8 mouse cellular contexts compared by ENCODE assay signal in genomic region chrX:20662716-20663443, GRCm38 (mm10). TPM values are rescaled to one million over a fixed set of nuclear protein-coding genes. Genes with fewer than 3 reads are reported as not detected.
DNase-seq lines count a peak whose midpoint lies in the region; ATAC-seq lines count a peak whose summit lies in the region.

No protein-coding gene starts in this region.

- DNase-seq in T-cell, adult 2 months (ENCODE audit: low spot score), result peak; percentile 88
- peak; percentile 80 to 81 for DNase-seq in cerebellum, postnatal 36 days
- DNase-seq in frontal cortex, postnatal 36 days (ENCODE audit: low spot score in 2 of 2), result peak; percentile 69 to 83
- peak; percentile 73 to 74 for DNase-seq in left cerebral cortex, adult 18-20 months (ENCODE audit: low spot score in 2 of 2)
- peak; percentile 87 for DNase-seq in right cerebral cortex, adult 18-20 months
- DNase-seq in urinary bladder, postnatal 10 days (ENCODE audit: low spot score), result peak; percentile 23

- ATAC-seq in hindbrain, embryonic 16.5 days, result peak; percentile 90

- H3K36me3 ChIP-seq in hindbrain, embryonic 16.5 days (ENCODE audit: control insufficient read depth, insufficient read depth, low read length), result no peaks in the 10 kb centered on the region
- no peaks in the 10 kb centered on the region for H3K36me3 ChIP-seq in macrophage (ENCODE audit: inconsistent target)

- peak overlapping the region; percentile 57 for H3K4me2 ChIP-seq in hindbrain, embryonic 16.5 days (ENCODE audit: low read length)

- H3K4me3 ChIP-seq in hindbrain, embryonic 16.5 days (ENCODE audit: low read length), result peak overlapping the region; percentile 61
- H3K4me3 ChIP-seq in macrophage (ENCODE audit: inconsistent target), result peak overlapping the region; percentile 87

- peak overlapping the region; percentile 84 for H3K27ac ChIP-seq in hindbrain, embryonic 16.5 days (ENCODE audit: low read depth, low read length)
- peak overlapping the region; percentile 79 for H3K27ac ChIP-seq in macrophage

- H3K9me3 ChIP-seq in hindbrain, embryonic 16.5 days (ENCODE audit: control insufficient read depth, low read length), result no peaks in the 10 kb centered on the region

- WGBS in hindbrain, embryonic 16.5 days, result 18% methylated on average over 20 of the region's 28 CpGs
- WGBS in macrophage (ENCODE audit: missing documents), result 13% methylated on average over 26 of the region's 28 CpGs

- no peaks in the 10 kb centered on the region for H3K27me3 ChIP-seq in hindbrain, embryonic 16.5 days (replicated peaks; ENCODE audit: control insufficient read depth, insufficient read depth, low read length)

- peaks cover 18% of the 10 kb centered on the region for H3K4me1 ChIP-seq in hindbrain, embryonic 16.5 days (ENCODE audit: control insufficient read depth, insufficient read depth, low read depth, low read length)

- peaks cover 52% of the 10 kb centered on the region for H3K79me2 ChIP-seq in macrophage (ENCODE audit: inconsistent target)

- peak overlapping the region; percentile 79 for H3K9ac ChIP-seq in hindbrain, embryonic 16.5 days (ENCODE audit: low read depth, low read length)

RNA-seq across cellular contexts. Expression of gene Uba1, which starts 4.8 kb away (rescaled TPM):
- polyA plus RNA-seq in hindbrain, embryonic 16.5 days (2015; fragmentation: Nextera tagmentation; extraction: Ambion mirVana), result 350 and 371 TPM in 2 replicates
- total RNA-seq in left cerebral cortex, adult 18-20 months (2021), result 100 to 1,000 TPM; 348 to 355 TPM
- 100 to 1,000 TPM in 2 of 26 experiments, 10 to 100 TPM in 24; 39.7 to 108 (median 65.7) TPM for total RNA-seq in macrophage (2018; cell fraction: chromatin; rRNA removed)
- total RNA-seq in macrophage (2018; cell fraction: cytosol; rRNA removed), result 100 to 1,000 TPM; 101 to 171 (median 134) TPM
- total RNA-seq in macrophage (2018; cell fraction: nucleus; rRNA removed), result 100 to 1,000 TPM in 11 of 26 experiments, 10 to 100 TPM in 15; 50.7 to 132 (median 95.0) TPM
- polyA plus RNA-seq in macrophage (2018), result 132 to 239 TPM (median 169 TPM) in 3 replicates

RNA-seq across cellular contexts. Expression of gene Cdk16, which starts 24.9 kb away (rescaled TPM):
- 153 and 167 TPM in 2 replicates for polyA plus RNA-seq in hindbrain, embryonic 16.5 days (2015; fragmentation: Nextera tagmentation; extraction: Ambion mirVana)
- 100 to 1,000 TPM; 235 to 249 TPM for total RNA-seq in left cerebral cortex, adult 18-20 months (2021)
- total RNA-seq in macrophage (2018; cell fraction: chromatin; rRNA removed), result 100 to 1,000 TPM in 22 of 26 experiments, 10 to 100 TPM in 4; 80.9 to 249 (median 172) TPM
- 10 to 100 TPM; 26.3 to 46.9 (median 32.4) TPM for total RNA-seq in macrophage (2018; cell fraction: cytosol; rRNA removed)
- total RNA-seq in macrophage (2018; cell fraction: nucleus; rRNA removed), result 100 to 1,000 TPM in 9 of 26 experiments, 10 to 100 TPM in 17; 47.8 to 153 (median 87.8) TPM
- polyA plus RNA-seq in macrophage (2018), result 25.7 to 45.0 TPM (median 39.9 TPM) in 3 replicates

RNA-seq across cellular contexts. Expression of gene Usp11, which starts 40.8 kb away (rescaled TPM):
- 97.8 and 110 TPM in 2 replicates for polyA plus RNA-seq in hindbrain, embryonic 16.5 days (2015; fragmentation: Nextera tagmentation; extraction: Ambion mirVana)
- 100 to 1,000 TPM; 109 to 123 TPM for total RNA-seq in left cerebral cortex, adult 18-20 months (2021)
- 10 to 100 TPM in 21 of 26 experiments, 1 to 10 TPM in 5; 5.5 to 24.6 (median 16.9) TPM for total RNA-seq in macrophage (2018; cell fraction: chromatin; rRNA removed)
- total RNA-seq in macrophage (2018; cell fraction: cytosol; rRNA removed), result 1 to 10 TPM; 3.4 to 6.5 (median 4.5) TPM
- 10 to 100 TPM in 10 of 26 experiments, 1 to 10 TPM in 16; 4.5 to 15.7 (median 8.9) TPM for total RNA-seq in macrophage (2018; cell fraction: nucleus; rRNA removed)
- 2.1 to 5.9 TPM (median 4.1 TPM) in 3 replicates for polyA plus RNA-seq in macrophage (2018)

RNA-seq across cellular contexts. Expression of gene Ndufb11, which starts 45.5 kb away (rescaled TPM):
- polyA plus RNA-seq in hindbrain, embryonic 16.5 days (2015; fragmentation: Nextera tagmentation; extraction: Ambion mirVana), result 214 and 250 TPM in 2 replicates
- total RNA-seq in left cerebral cortex, adult 18-20 months (2021), result 100 to 1,000 TPM; 146 to 150 TPM
- total RNA-seq in macrophage (2018; cell fraction: chromatin; rRNA removed), result 10 to 100 TPM in 14 of 26 experiments, 1 to 10 TPM in 12; 4.7 to 21.2 (median 10.6) TPM
- 100 to 1,000 TPM in 8 of 26 experiments, 10 to 100 TPM in 18; 54.9 to 121 (median 78.0) TPM for total RNA-seq in macrophage (2018; cell fraction: cytosol; rRNA removed)
- total RNA-seq in macrophage (2018; cell fraction: nucleus; rRNA removed), result 10 to 100 TPM; 15.0 to 40.2 (median 24.2) TPM
- 51.7 to 118 TPM (median 93.0 TPM) in 3 replicates for polyA plus RNA-seq in macrophage (2018)

RNA-seq across cellular contexts. Expression of gene Rbm10, which starts 45.6 kb away (rescaled TPM):
- polyA plus RNA-seq in hindbrain, embryonic 16.5 days (2015; fragmentation: Nextera tagmentation; extraction: Ambion mirVana), result 48.1 and 52.9 TPM in 2 replicates
- total RNA-seq in left cerebral cortex, adult 18-20 months (2021), result 10 to 100 TPM; 45.0 to 45.1 TPM
- total RNA-seq in macrophage (2018; cell fraction: chromatin; rRNA removed), result 10 to 100 TPM in 21 of 26 experiments, 1 to 10 TPM in 5; 4.6 to 36.6 (median 19.9) TPM
- 10 to 100 TPM in 25 of 26 experiments, 1 to 10 TPM in 1; 8.2 to 17.6 (median 15.6) TPM for total RNA-seq in macrophage (2018; cell fraction: cytosol; rRNA removed)
- 10 to 100 TPM in 18 of 26 experiments, 1 to 10 TPM in 8; 6.0 to 28.9 (median 15.1) TPM for total RNA-seq in macrophage (2018; cell fraction: nucleus; rRNA removed)
- 15.1 to 22.1 TPM (median 20.8 TPM) in 3 replicates for polyA plus RNA-seq in macrophage (2018)

Comparison
In these comparisons a context has a peak if more than half of its experiments do, and no peak if none do; other contexts are left out.
1. Peak in every context shown above with its lines: DNase-seq, ATAC-seq, H3K4me3 ChIP-seq and H3K27ac ChIP-seq.
2. DNase-seq: peak in every context shown above with its lines; median percentile 88 in T-cell, adult 2 months; 87 in right cerebral cortex, adult 18-20 months; 80 in cerebellum, postnatal 36 days; 76 in frontal cortex, postnatal 36 days; 74 in left cerebral cortex, adult 18-20 months; 23 in urinary bladder, postnatal 10 days.
3. RNA of gene Usp11, which starts 40.8 kb away (polyA plus RNA-seq): 97.8 to 110 TPM in hindbrain, embryonic 16.5 days; 2.1 to 5.9 TPM in macrophage; every median in the first group is over 10 times any median in the second.